Mouse (Mus musculus): ENCODE measurements around the gene Hspa1l. TPM values are rescaled to one million over a fixed set of nuclear protein-coding genes. Genes with fewer than 3 reads are reported as not detected.

The Hspa1l gene
- polyA plus RNA-seq, 1 experiment from 2014 or later = 1.7 TPM

DNA sequence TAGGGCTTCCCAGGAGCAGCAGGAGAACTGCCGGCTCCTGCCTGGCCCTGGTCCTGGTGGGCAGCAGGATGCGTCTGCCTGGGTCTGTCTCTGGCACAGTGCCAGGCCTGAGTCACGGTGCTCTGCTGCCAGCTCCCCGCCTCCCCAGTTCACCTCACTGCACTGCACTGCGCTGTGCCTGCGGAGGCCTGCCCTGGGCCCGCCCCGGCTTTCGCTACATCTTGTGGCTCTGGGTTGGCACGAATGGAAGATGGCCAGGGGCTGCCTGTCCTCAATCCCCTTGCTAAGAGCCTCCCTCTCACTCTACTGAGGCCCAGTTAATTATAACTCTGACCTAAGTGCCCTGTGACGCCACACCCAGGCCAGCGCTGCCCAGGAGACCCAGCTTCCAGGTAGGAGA, 43.9 kb downstream of the Hspa1l start, which contains the start of gene Vwa7:
Vwa7 (plus strand) TSS at position 204 of the 400 bp plus-strand sequence.
- Histone ChIP-seq H3K27ac (no peak within 1 kb of the TSS), H3K79me2 (ENCODE audit: inconsistent target) (no peaks in the 10 kb centered on the region), H3K36me3 (ENCODE audit: inconsistent target) (peaks cover 39% of the 10 kb centered on the region), H3K4me3 (ENCODE audit: inconsistent target) (no peak within 1 kb of the TSS)
- 71% methylated on average over 12 of the region's 12 CpGs for WGBS (ENCODE audit: missing documents)

GRCm38 (mm10) chr17:35016791-35017705, 44.5 kb downstream of the Hspa1l start:
- Histone ChIP-seq H3K4me3 (ENCODE audit: inconsistent target) (no peak overlapping the region), H3K79me2 (ENCODE audit: inconsistent target) (no peaks in the 10 kb centered on the region), H3K36me3 (ENCODE audit: inconsistent target) (peaks cover 32% of the 10 kb centered on the region; the same call in 1 of the 2 replicates), H3K27ac (no peak overlapping the region)
- WGBS (ENCODE audit: missing documents) = 73% methylated on average over 10 of the region's 10 CpGs

GRCm38 (mm10) chr17:35017706-35018030, 45.2 kb downstream of the Hspa1l start:
- Histone ChIP-seq H3K27ac (no peak overlapping the region), H3K36me3 (ENCODE audit: inconsistent target) (peaks cover 26% of the 10 kb centered on the region; the same call in 1 of the 2 replicates), H3K4me3 (ENCODE audit: inconsistent target) (no peak overlapping the region), H3K79me2 (ENCODE audit: inconsistent target) (no peaks in the 10 kb centered on the region)
- 67% methylated on average over 14 of the region's 14 CpGs for WGBS (ENCODE audit: missing documents)

DNA sequence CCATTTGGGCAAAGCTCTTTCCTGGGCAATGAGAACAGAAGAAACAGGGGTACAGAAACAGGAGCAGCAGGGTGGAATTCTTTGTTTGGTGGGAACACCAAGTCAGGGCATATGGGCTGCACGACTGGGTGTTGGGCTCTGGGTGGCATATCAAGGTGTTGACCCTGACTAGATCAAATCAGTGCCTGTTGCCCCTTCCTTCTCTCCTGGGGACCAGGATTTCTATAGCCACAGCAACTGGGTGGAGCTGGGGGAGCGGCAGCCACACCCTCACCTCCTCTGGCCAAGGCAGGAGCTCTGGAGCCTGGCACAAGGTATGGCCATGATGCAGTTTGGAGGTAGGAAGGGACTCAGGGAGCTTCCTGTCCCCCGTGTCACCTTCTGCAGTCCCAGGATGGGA, 45.7 kb downstream of the Hspa1l start:
- Histone ChIP-seq H3K27ac (no peak overlapping the region), H3K4me3 (ENCODE audit: inconsistent target) (no peak overlapping the region), H3K36me3 (ENCODE audit: inconsistent target) (peaks cover 21% of the 10 kb centered on the region; the same call in 1 of the 2 replicates), H3K79me2 (ENCODE audit: inconsistent target) (no peaks in the 10 kb centered on the region)
- WGBS (ENCODE audit: missing documents) = 98% methylated on average over 3 of the region's 3 CpGs

- WGBS (ENCODE audit: missing documents) = 97% methylated on average over 11 of the region's 11 CpGs
- Histone ChIP-seq H3K36me3 (ENCODE audit: inconsistent target) (peaks cover 5% of the 10 kb centered on the region; the same call in 1 of the 2 replicates), H3K79me2 (ENCODE audit: inconsistent target) (no peaks in the 10 kb centered on the region), H3K27ac (no peak overlapping the region), H3K4me3 (ENCODE audit: inconsistent target) (no peak overlapping the region)
Measured at GRCm38 (mm10) chr17:35019894-35020293, 47.4 kb downstream of the Hspa1l start.

- Histone ChIP-seq H3K27ac (no peak overlapping the region), H3K79me2 (ENCODE audit: inconsistent target) (no peaks in the 10 kb centered on the region), H3K4me3 (ENCODE audit: inconsistent target) (no peak overlapping the region), H3K36me3 (ENCODE audit: inconsistent target) (no peaks in the 10 kb centered on the region)
- 99% methylated on average over 8 of the region's 8 CpGs for WGBS (ENCODE audit: missing documents)
Measured at GRCm38 (mm10) chr17:35020551-35020950, 48.0 kb downstream of the Hspa1l start.

GRCm38 (mm10) chr17:35021163-35021808, 48.8 kb downstream of the Hspa1l start:
- no peaks in the 10 kb centered on the region for H3K79me2 ChIP-seq (ENCODE audit: inconsistent target)
- no peaks in the 10 kb centered on the region for H3K36me3 ChIP-seq (ENCODE audit: inconsistent target)
- no peak overlapping the region for H3K27ac ChIP-seq
- WGBS (ENCODE audit: missing documents) = 28% methylated on average over 17 of the region's 17 CpGs
- H3K4me3 ChIP-seq (ENCODE audit: inconsistent target) = no peak overlapping the region

- Histone ChIP-seq H3K4me3 (ENCODE audit: inconsistent target) (no peak overlapping the region), H3K27ac (no peak overlapping the region), H3K79me2 (ENCODE audit: inconsistent target) (no peaks in the 10 kb centered on the region), H3K36me3 (ENCODE audit: inconsistent target) (no peaks in the 10 kb centered on the region)
- WGBS (ENCODE audit: missing documents) = 66% methylated on average over 6 of the region's 6 CpGs
Measured at GRCm38 (mm10) chr17:35021842-35022477, 49.5 kb downstream of the Hspa1l start.

- Histone ChIP-seq H3K4me3 (ENCODE audit: inconsistent target) (no peak overlapping the region), H3K27ac (no peak overlapping the region), H3K36me3 (ENCODE audit: inconsistent target) (no peaks in the 10 kb centered on the region), H3K79me2 (ENCODE audit: inconsistent target) (no peaks in the 10 kb centered on the region)
- 97% methylated on average over 8 of the region's 8 CpGs for WGBS (ENCODE audit: missing documents)
Measured at GRCm38 (mm10) chr17:35022541-35023060, 50.1 kb downstream of the Hspa1l start.

- Histone ChIP-seq H3K4me3 (ENCODE audit: inconsistent target) (no peak overlapping the region), H3K27ac (0 out of 2 replicates have a peak overlapping the region, but pooled peaks have one; percentile 7), H3K79me2 (ENCODE audit: inconsistent target) (no peaks in the 10 kb centered on the region), H3K36me3 (ENCODE audit: inconsistent target) (no peaks in the 10 kb centered on the region)
- WGBS (ENCODE audit: missing documents) = 95% methylated on average over 5 of the region's 5 CpGs
Measured at GRCm38 (mm10) chr17:35023221-35023620, 50.7 kb downstream of the Hspa1l start.

DNA sequence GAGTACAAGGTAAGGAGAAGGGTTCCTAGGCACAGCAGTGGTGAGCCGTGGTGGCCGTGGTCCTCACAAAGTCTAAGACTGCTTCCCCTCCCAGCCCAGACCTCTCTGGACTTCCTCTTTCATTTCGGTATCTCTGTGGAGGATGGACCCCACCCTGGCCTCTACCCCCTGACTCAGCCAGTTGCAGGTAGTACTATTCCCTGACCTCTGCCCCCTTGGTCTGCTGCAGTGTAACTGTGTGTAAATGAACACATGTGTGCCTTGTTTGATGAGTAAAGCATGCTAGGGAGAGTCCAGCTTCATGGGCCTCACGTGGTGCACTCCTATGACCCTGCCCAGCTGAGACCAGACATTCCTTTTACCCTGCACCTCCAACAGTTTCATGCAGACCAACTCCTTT, 51.3 kb downstream of the Hspa1l start:
- WGBS (ENCODE audit: missing documents) = 14% methylated on average over 4 of the region's 4 CpGs
- 0 out of 2 replicates have a peak overlapping the region, but pooled peaks have one; percentile 7 for H3K27ac ChIP-seq
- H3K4me3 ChIP-seq (ENCODE audit: inconsistent target) = no peak overlapping the region
- no peaks in the 10 kb centered on the region for H3K79me2 ChIP-seq (ENCODE audit: inconsistent target)
- H3K36me3 ChIP-seq (ENCODE audit: inconsistent target) = no peaks in the 10 kb centered on the region

- no peaks in the 10 kb centered on the region for H3K36me3 ChIP-seq (ENCODE audit: inconsistent target)
- no peak overlapping the region for H3K4me3 ChIP-seq (ENCODE audit: inconsistent target)
- 68% methylated on average over 11 of the region's 13 CpGs for WGBS (ENCODE audit: missing documents)
- 0 out of 2 replicates have a peak overlapping the region, but pooled peaks have one; percentile 7 for H3K27ac ChIP-seq
- no peaks in the 10 kb centered on the region for H3K79me2 ChIP-seq (ENCODE audit: inconsistent target)
Measured at GRCm38 (mm10) chr17:35024261-35024660, 51.8 kb downstream of the Hspa1l start.

DNA sequence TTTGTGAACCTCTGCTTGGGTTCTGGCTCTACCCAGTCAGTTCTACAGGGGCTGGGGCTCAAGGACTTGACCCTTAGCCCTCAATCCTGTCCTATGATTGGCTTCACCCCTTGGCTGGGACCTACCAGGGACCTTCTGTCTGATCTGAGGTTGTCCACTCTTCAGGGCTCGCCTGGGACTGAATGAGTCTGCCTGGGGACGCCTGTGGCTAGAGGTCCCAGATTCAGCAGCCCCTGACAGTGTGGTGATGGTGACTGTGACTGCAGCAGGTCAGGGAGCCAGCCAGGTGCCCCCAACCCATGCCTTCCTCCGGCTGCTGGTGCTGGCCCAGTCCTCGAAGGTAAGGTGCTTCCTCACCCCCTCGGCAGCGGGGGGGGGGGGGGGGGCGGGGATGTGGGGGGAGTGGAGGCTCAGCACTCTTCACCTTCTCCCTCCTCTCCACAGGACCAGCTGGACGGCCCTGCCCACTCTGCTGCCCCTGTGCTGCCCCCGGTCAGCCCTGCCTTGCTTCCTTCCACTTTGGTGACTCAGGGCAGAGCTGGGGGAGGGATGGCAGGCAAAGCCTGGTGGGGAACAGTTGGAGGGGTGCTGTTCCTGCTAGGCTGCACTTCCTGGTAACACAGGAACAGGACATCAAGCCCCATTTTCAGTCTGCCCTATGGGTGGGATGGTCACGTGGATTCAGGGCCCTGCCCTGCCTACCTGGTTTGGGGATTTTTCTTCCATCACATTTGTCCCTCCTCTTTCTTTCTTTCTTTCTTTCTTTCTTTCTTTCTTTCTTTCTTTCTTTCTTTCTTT, 52.4 kb downstream of the Hspa1l start:
- H3K27ac ChIP-seq = 0 out of 2 replicates have a peak overlapping the region, but pooled peaks have one; percentile 1
- WGBS (ENCODE audit: missing documents) = 26% methylated on average over 9 of the region's 10 CpGs
- no peak overlapping the region for H3K4me3 ChIP-seq (ENCODE audit: inconsistent target)
- no peaks in the 10 kb centered on the region for H3K36me3 ChIP-seq (ENCODE audit: inconsistent target)
- H3K79me2 ChIP-seq (ENCODE audit: inconsistent target) = no peaks in the 10 kb centered on the region

- WGBS (ENCODE audit: missing documents) = 97% methylated on average over 5 of the region's 5 CpGs
- H3K79me2 ChIP-seq (ENCODE audit: inconsistent target) = no peaks in the 10 kb centered on the region
- no peak overlapping the region for H3K27ac ChIP-seq
- no peak overlapping the region for H3K4me3 ChIP-seq (ENCODE audit: inconsistent target)
- no peaks in the 10 kb centered on the region for H3K36me3 ChIP-seq (ENCODE audit: inconsistent target)
Measured at GRCm38 (mm10) chr17:35026206-35026605, 53.7 kb downstream of the Hspa1l start.

Measured in macrophage (primary cell).